Mouse (Mus musculus): ENCODE data around the gene Rab6a. TPM values are rescaled to one million over a fixed set of nuclear protein-coding genes. Genes with fewer than 3 reads are reported as not detected.
A peak's percentile ranks its signal among the peaks of the same experiment; 100 is the strongest.

Gene Rab6a
- total RNA-seq, 2 experiments from 2014 or later, result 56.3 to 59.5 TPM

DNA sequence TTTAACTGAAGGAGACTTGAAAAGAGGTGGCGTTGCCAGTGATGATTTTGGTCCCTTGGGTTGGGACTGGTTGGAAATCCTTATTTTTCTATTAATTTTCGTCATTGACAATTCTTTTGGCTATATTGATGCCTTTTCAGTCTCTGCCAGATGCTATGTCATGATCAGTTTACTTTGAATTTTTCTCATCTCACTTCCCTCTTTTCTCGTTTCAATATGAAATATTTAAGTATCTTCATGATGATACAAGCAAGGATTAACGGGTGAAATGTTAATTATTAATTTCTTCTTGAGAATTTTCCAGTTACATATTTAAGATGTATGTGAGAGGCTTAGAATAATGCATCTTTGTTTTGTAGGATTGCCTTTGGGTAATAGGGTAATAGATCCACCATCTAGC lies 1.7 kb downstream of the Rab6a start:
- intact Hi-C loops (cut with DNase I; ENCODE audit: low total_unique reads), result no loop called here

DNA sequence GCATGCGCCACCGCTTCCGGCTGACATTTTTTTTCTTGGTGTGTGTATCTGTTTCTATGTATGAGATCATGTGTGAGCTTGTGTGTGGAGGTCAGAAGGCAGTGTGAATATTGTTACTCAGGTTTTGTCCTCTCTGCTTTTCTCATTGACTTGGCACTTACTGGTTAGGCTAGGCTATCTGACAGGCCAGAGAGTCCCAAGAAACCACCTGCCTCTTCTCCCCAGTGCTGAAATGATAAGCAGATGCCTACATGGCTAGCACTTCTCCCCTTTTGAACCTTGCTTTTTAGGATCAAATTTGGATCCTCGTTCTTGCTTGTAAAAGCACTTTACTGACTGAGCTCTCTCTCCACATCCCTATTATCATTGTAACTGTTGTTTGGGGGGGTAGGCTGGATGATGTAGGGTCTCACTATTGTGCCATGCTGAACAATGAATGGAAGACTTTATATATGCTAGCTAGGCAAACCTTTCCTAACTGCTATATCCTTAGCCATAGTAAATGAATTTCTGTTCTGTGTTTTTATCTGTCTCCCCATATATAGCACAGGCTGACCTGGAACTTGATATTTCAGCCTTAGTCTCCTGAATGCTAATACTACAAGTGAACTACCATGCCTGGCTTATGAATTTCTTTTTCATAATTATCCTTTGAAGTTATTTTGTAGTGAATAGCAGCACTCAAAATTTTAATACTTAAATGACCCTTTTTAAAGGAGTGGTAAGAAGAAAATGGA lies 9.1 kb downstream of the Rab6a start:
- intact Hi-C loops (cut with DNase I; ENCODE audit: low total_unique reads), result no loop called here
- DNase-seq, result no peak

More for the DNA sequence above, 1.7 kb downstream of the Rab6a start:
- DNase-seq, result no peak

DNA sequence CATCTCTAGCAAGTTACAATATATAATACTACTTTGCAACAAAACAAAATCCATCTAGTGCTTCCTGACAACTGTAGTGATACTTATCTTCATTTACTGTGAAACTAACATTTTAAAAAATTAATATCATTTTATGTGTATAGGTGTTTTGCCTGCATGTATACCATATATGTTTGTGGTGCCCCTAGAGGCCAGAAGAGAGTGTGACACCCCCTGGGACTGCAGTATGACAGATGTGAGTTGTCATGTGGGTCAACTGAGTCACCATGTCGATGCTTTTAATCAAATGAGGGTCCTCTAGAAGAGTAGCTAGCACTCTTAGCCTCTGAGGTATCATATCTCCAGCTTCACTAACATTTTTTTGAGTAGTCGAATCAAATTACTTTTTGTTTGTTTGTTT lies 15.1 kb downstream of the Rab6a start:
- intact Hi-C loops (cut with DNase I; ENCODE audit: low total_unique reads), result no loop called here
- DNase-seq, result no peak

DNA sequence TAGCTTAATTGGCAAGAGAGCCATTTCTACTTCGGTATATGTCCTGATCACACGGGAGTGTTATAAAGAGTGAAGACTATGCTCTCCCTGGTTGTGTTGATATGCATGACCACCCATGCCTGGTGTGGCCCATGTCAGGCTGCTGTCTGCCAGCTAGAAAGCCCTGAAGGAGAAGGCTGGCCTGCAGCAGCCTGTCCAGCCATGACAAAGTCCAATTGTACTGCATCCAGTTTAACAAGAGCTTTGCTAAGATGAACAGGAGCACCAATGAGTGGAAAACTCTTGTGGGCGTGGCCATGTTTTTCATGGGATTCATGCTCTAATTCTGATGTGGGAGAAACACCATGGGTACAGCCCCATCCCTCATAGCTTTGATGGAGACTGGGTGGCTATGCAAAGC lies 17.3 kb downstream of the Rab6a start:
- no peak for DNase-seq
- intact Hi-C loops (cut with DNase I; ENCODE audit: low total_unique reads), result no loop called here

GRCm38 (mm10) chr7:100637657-100638056 lies 30.4 kb downstream of the Rab6a start:
- intact Hi-C loops (cut with DNase I; ENCODE audit: low total_unique reads), result no loop called here
- no peak for DNase-seq

GRCm38 (mm10) chr7:100642413-100642812 lies 35.2 kb downstream of the Rab6a start:
- DNase-seq, result no peak
- intact Hi-C loops (cut with DNase I; ENCODE audit: low total_unique reads), result no loop called here

GRCm38 (mm10) chr7:100645147-100645546 lies 37.9 kb downstream of the Rab6a start:
- peak; percentile 62 for DNase-seq
- intact Hi-C loops (cut with DNase I; ENCODE audit: low total_unique reads), result no loop called here

- DNase-seq, result no peak
- intact Hi-C loops (cut with DNase I; ENCODE audit: low total_unique reads), result no loop called here
These were observed 41.9 kb downstream of the Rab6a start for GRCm38 (mm10) chr7:100649095-100649494.

- DNase-seq, result no peak
- intact Hi-C loops (cut with DNase I; ENCODE audit: low total_unique reads), result no loop called here
These were observed 42.6 kb downstream of the Rab6a start for GRCm38 (mm10) chr7:100649826-100650225.

DNA sequence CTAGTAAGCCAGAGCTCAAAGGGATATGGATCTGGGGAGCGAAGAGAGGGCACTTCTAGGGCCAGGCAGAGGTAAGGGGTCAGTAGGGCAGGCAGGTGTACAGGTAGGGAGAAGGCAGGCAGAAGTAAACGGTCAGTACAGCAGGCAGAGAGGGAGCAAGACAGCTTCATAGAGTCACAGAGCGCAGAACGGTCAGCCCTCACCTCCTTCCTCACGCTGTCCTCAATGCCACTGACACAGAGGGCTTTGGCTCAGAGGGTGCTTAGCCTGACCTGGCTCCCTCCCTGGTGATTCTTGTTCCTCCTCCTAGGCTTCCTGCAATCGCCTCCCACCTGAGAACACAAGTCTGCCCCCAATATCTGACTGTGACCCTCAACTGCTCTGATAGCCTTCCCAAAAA lies 43.2 kb downstream of the Rab6a start:
- intact Hi-C loops (cut with DNase I; ENCODE audit: low total_unique reads), result no loop called here
- no peak for DNase-seq

DNA sequence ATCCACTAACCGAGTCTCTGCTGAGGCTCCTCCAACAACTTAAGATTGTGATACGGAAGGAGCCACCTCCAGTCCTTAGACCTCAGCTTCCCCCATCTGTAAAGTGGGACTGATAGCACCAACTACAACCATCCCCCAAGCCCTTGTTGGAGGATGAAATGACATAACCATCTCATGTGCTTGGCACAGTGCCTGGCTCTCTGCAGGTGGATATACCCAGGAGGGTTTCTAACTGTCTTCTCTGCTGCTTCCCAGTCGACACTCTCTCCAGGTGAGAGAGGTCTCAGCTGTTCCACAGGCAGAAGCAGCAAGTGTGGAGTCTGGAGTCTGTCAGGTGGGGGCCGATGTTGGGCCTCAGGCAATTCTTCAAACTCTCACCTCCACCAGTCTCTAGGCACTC lies 43.8 kb downstream of the Rab6a start:
- DNase-seq, result no peak
- intact Hi-C loops (cut with DNase I; ENCODE audit: low total_unique reads), result no loop called here

DNA sequence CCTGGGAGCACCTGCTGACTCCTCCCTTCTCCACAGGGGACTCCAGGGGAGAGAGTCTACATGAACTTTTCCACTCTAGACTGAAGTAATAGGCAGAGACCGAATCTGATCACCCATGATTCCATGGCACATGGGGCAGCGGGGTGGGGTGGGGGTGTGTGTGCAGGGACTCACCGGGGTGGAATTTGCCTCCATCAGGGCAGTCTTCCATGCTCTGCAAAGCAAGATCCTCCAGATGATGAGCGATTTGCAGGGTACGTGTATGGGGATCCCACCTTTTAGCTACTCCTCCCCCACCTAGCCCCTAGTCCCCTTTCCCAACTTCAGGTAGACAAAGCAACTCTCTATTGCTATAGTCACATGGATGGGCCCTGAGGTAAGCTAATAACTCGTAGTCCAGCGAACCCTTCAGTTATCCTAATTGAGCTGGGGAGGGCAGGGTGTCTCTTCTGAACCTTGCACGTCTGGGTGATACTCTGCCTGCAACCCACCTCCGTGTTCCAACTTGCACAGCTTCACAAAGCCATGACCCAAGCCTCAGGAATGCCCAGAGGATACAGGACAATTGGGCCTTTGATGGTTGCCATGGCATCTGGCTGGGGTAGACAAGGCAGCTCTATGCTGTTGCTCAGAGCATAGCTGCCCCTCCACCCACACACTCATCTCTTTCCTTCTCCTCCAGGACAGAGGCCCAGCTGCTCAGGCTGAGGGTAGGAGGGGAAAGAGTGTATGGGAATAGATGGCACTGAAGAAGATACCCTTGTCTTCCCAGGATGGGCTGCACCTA lies 46.5 kb downstream of the Rab6a start:
- DNase-seq, result no peak
- intact Hi-C loops (cut with DNase I; ENCODE audit: low total_unique reads), result no loop called here

DNA sequence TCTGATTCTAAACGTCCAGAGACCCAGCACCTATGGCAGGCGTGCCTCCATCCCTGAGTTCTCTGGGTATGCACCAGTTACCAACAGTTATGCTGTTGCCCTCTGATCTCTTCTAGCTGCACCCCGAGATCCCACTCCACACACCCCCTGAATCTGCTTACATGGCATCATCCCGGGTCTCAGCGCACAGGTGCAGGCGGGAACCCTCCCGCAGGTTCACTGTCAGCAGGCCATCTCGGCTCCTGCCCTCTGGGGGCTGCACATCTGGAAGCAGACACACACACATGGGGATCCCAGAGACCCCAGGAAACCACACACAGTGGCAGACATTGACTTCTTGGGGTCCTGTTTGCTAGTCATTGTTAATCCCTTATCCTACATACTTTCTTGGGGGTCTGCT lies 47.2 kb downstream of the Rab6a start:
- intact Hi-C loops (cut with DNase I; ENCODE audit: low total_unique reads), result no loop called here
- no peak for DNase-seq

- intact Hi-C loops (cut with DNase I; ENCODE audit: low total_unique reads), result no loop called here
- no peak for DNase-seq
These were observed 49.5 kb downstream of the Rab6a start for GRCm38 (mm10) chr7:100656739-100657138.

DNA sequence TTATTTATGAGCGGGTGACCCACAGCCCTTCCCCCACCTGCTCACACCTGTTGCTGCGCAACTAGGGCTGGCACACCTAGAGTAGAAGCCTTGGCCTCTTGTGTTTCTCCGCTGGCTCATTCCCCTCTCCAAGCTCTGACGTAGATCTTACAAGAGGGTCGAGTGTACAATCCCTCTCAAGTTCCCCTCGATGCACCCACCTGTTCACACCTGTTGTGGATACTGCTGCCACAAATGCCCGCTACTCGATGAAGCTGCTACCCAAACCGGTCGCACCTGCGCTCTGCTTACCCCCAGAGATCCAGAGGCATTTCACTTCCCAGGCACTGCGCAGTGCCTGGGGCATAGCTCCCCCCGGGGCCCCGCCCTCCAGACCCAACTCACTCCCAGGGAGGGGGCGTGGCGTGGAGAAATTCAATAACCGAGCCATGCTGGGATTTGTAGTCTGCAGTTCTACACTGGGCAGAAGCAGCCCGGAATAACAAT lies 50.9 kb downstream of the Rab6a start:
- DNase-seq, result peak; percentile 66
- intact Hi-C loops (cut with DNase I; ENCODE audit: low total_unique reads), result no loop called here

DNA sequence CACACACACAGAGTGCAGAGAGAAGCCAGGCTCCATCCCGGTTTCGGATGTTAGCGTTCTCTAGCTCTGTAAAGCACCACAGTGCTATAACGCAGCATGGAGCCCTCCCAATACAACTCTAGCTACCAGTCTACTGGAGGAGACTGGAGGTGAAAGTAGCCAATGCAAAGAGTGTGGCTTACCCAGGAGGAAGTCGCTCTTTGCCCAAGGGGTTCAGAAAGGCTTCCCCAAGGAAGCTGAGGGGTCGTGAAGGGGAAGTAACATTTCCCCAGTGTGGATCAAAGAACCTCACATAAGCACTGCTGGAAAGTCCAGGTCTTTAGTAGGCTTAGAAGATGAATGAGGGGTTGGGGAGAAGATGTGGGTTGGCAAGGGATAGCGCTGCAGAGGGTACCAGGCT lies 54.1 kb downstream of the Rab6a start:
- intact Hi-C loops (cut with DNase I; ENCODE audit: low total_unique reads), result no loop called here
- DNase-seq, result no peak

- intact Hi-C loops (cut with DNase I; ENCODE audit: low total_unique reads), result no loop called here
- DNase-seq, result no peak
These were observed 55.0 kb downstream of the Rab6a start, which contains the start of gene Plekhb1 for GRCm38 (mm10) chr7:100662231-100662630. TSS of gene Plekhb1 (minus strand) at chr7:100662414.

- intact Hi-C loops (cut with DNase I; ENCODE audit: low total_unique reads), result no loop called here
- DNase-seq, result peak; percentile 95
These were observed 56.0 kb downstream of the Rab6a start for GRCm38 (mm10) chr7:100663190-100663589.

GRCm38 (mm10) chr7:100663729-100664304 lies 56.6 kb downstream of the Rab6a start:
- no peak for DNase-seq
- intact Hi-C loops (cut with DNase I; ENCODE audit: low total_unique reads), result no loop called here

DNA sequence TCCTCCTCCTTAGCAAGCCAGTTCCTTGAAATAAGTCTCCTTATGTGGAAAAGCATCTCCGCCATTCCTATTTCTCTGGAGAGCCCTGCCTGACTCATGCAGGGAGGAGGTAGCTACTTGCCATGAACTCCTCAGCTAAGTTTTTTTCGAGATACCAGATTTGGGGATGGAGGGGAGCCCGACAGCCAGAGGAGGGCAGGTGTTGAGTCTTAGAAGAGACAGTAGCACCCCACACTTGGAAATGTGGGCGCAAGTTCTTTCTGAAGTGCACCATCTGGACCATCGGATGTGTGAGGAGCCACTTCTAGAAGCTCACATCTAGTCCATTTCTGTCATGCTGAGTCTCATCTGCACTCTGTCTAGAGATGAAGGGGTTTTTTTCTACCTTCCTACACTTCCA lies 63.4 kb downstream of the Rab6a start:
- intact Hi-C loops (cut with DNase I; ENCODE audit: low total_unique reads), result no loop called here
- DNase-seq, result no peak

DNA sequence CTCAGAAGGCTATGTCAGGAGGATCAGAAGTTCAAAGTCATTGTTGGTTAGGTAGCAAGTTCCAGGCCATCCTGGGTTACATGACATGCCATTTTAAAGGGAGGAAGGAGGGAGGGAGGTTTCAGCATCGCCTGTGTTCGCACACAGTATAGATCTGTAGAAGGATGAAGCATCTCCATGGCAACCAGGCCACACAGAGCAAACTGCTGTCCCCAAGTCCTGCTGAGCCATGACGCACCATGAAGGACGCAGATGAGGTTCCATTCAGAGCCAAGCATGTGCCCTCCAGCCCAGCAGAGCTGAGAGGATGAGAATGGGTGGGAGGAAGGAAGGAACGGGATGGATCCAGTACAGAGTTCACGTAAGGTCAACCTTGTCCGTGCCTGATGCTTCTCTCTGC lies 66.2 kb downstream of the Rab6a start:
- intact Hi-C loops (cut with DNase I; ENCODE audit: low total_unique reads), result no loop called here
- DNase-seq, result no peak
